Mouse (Mus musculus): ENCODE data around the gene Fastkd1. TPM values are rescaled to one million over a fixed set of nuclear protein-coding genes. Genes with fewer than 3 reads are reported as not detected.

Fastkd1 gene
- polyA plus RNA-seq, 1 experiment from 2014 or later, result 12.7 TPM

Other genes starting within 250 kb of the Fastkd1 start
- 1.0 and 1.3 TPM in 2 replicates for gene Lrp2, start 127.5 kb downstream of the Fastkd1 start, polyA plus RNA-seq (2016; fragmentation: Nextera tagmentation; extraction: Ambion mirVana)
- 21.5 and 21.6 TPM in 2 replicates for gene Bbs5, start 66.3 kb downstream of the Fastkd1 start, polyA plus RNA-seq (2016; fragmentation: Nextera tagmentation; extraction: Ambion mirVana)
- 6.4 and 7.7 TPM in 2 replicates for gene Klhl41, start 43.4 kb downstream of the Fastkd1 start, polyA plus RNA-seq (2016; fragmentation: Nextera tagmentation; extraction: Ambion mirVana)
- 172 and 185 TPM in 2 replicates for gene Ppig, start 9.0 kb upstream of the Fastkd1 start, polyA plus RNA-seq (2016; fragmentation: Nextera tagmentation; extraction: Ambion mirVana)
- gene Ccdc173, start 76.1 kb upstream of the Fastkd1 start, polyA plus RNA-seq (2016; fragmentation: Nextera tagmentation; extraction: Ambion mirVana), result 2.2 TPM in 2 replicates
- 25.0 and 27.9 TPM in 2 replicates for gene Phospho2, start 76.1 kb upstream of the Fastkd1 start, polyA plus RNA-seq (2016; fragmentation: Nextera tagmentation; extraction: Ambion mirVana)
- gene Klhl23, start 108.4 kb upstream of the Fastkd1 start, polyA plus RNA-seq (2016; fragmentation: Nextera tagmentation; extraction: Ambion mirVana), result 35.4 and 36.1 TPM in 2 replicates
- gene Ssb, start 148.0 kb upstream of the Fastkd1 start, polyA plus RNA-seq (2016; fragmentation: Nextera tagmentation; extraction: Ambion mirVana), result 339 and 371 TPM in 2 replicates
- 36.6 and 39.7 TPM in 2 replicates for gene Mettl5, start 172.1 kb upstream of the Fastkd1 start, polyA plus RNA-seq (2016; fragmentation: Nextera tagmentation; extraction: Ambion mirVana)
- gene Ubr3, start 183.7 kb upstream of the Fastkd1 start, polyA plus RNA-seq (2016; fragmentation: Nextera tagmentation; extraction: Ambion mirVana), result 18.2 and 19.9 TPM in 2 replicates